Mouse (Mus musculus) neural tube, embryonic 14.5 days (tissue): ENCODE results near the gene Myo3b. TPM values are rescaled to one million over a fixed set of nuclear protein-coding genes. Genes with fewer than 3 reads are reported as not detected.

Experiments used
- ATAC-seq: fragments of 200-750 bp; cut with Nextera tagmentation; 2 replicates; pipeline ENCODE4 v1.8.0; 2017; ENCODE audit warnings: low read depth, mild to moderate bottlenecking, moderate TSS enrichment, moderate library complexity
- H3K27ac ChIP-seq: fragments of 300-500 bp; sonication (generic); 2 replicates; pipeline ENCODE4 v1.5.1; 2014; ENCODE audit warnings: low read depth, mild to moderate bottlenecking, control low read depth, low read length, moderate library complexity, mixed read lengths
- H3K27me3 ChIP-seq: fragments of 300-500 bp; sonication (generic); 2 replicates; pipeline ENCODE4 v1.6.1; 2014; ENCODE audit warnings: low read length; ENCODE audit not compliant: control insufficient read depth, insufficient read depth
- H3K36me3 ChIP-seq: fragments of 300-500 bp; sonication (generic); 2 replicates; pipeline ENCODE4 v1.6.1; 2014; ENCODE audit warnings: low read length, mixed read lengths; ENCODE audit not compliant: control insufficient read depth, insufficient read depth
- H3K4me1 ChIP-seq: fragments of 300-500 bp; sonication (generic); 2 replicates; pipeline ENCODE4 v1.6.1; 2014; ENCODE audit warnings: low read length; ENCODE audit not compliant: control insufficient read depth, insufficient read depth
- H3K4me2 ChIP-seq: fragments of 300-500 bp; sonication (generic); 2 replicates; pipeline ENCODE4 v1.6.1; 2014; ENCODE audit warnings: mild to moderate bottlenecking, low read depth, low read length, control low read depth
- H3K4me3 ChIP-seq: fragments of 300-500 bp; sonication (generic); 2 replicates; pipeline ENCODE4 v1.5.1; 2014; ENCODE audit warnings: low read depth, low read length, control low read depth, mixed read lengths
- H3K9ac ChIP-seq: fragments of 300-500 bp; sonication (generic); replicated peaks from 2 replicates; pipeline ENCODE4 v1.6.1; 2014; ENCODE audit warnings: low read depth, mild to moderate bottlenecking, control low read depth, low read length, mixed read lengths
- H3K9me3 ChIP-seq: fragments of 300-500 bp; sonication (generic); 2 replicates; pipeline ENCODE4 v1.6.1; 2016; ENCODE audit warnings: low read length; ENCODE audit not compliant: control insufficient read depth
- WGBS: fragments of 180-500 bp; shearing (Covaris S2); extraction: QIAGEN DNeasy Blood & Tissue Kit; methylation state at CpG from one replicate; pipeline ENCODE4 v1.1.7; 2014; 5-methylcytosine and 5-hydroxymethylcytosine counted together
- polyA plus RNA-seq: library from polyadenylated mRNA; unstranded; fragments of >200 nt; fragmentation: Nextera tagmentation; extraction: Ambion mirVana; gene quantifications from 2 replicates; pipeline ENCODE4 v1.2.1, GENCODE M21; 2014

Myo3b gene
- polyA plus RNA-seq, 1 experiment from 2014 or later = 0.21 TPM

DNA sequence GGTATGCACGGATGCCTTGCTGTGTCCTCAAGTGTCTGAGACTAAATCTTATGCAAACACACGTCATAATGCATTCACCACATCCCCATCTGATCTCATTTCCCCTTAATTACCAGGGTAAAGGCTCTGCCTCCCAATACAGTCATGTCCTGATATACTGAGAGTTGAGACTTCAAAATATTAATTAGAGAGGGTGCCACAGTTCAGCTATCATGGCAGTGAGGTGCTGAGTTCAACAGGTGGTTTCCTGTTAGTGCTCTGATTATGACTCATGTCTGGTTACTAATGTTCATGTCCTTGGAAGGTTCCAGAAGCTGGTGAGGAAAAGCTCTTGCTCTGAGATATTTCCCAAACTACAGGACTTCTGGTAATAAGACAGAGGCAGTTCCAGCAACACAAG is 52.3 kb downstream of the Myo3b start:
- H3K9ac ChIP-seq = no peak overlapping the region
- H3K4me1 ChIP-seq = no peaks in the 10 kb centered on the region
- H3K9me3 ChIP-seq = no peaks in the 10 kb centered on the region
- ATAC-seq = no peak
- no peak overlapping the region for H3K27ac ChIP-seq
- 74% methylated on average over 2 of the region's 2 CpGs for WGBS
- no peaks in the 10 kb centered on the region for H3K27me3 ChIP-seq
- H3K4me3 ChIP-seq = no peak overlapping the region
- no peak overlapping the region for H3K4me2 ChIP-seq
- no peaks in the 10 kb centered on the region for H3K36me3 ChIP-seq

DNA sequence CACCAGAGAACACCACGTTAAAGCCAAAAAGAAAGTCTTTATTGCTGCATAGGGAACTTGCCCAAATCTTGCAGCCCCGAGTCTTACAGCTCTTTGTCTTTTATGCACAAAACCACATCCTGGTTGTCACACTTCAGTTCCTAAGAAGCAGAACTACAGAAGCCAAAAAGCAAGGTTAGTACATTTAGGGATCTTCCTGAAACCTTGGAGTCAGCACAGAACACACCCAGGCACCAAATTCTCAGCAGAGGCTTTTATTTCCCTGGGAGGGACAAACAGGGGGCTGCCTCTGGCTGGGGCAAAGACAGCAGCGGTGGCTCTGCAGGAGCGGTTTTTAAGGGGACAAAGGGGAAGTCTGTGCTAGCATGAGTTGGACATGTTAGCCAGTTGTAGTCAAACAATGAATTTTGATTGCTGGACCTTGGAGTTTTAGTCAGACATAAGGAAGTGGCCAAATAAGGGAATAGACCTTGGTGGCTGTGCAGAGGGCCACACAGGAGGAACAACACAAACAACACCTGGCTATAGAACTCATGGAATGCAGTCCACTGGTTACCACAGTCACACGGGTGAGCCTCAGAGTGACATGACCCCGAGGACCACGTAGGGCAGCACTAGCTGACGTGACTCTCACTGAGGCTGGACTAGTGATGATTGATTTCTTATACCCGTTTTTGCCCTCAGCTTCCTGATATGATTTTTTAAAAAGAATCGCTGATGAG is 53.0 kb downstream of the Myo3b start:
- Histone ChIP-seq H3K36me3 (no peaks in the 10 kb centered on the region), H3K27me3 (no peaks in the 10 kb centered on the region), H3K4me3 (no peak overlapping the region), H3K9ac (no peak overlapping the region), H3K9me3 (no peaks in the 10 kb centered on the region), H3K4me2 (no peak overlapping the region), H3K27ac (no peak overlapping the region), H3K4me1 (no peaks in the 10 kb centered on the region)
- WGBS = 58% methylated on average over 10 of the region's 10 CpGs
- ATAC-seq = no peak

DNA sequence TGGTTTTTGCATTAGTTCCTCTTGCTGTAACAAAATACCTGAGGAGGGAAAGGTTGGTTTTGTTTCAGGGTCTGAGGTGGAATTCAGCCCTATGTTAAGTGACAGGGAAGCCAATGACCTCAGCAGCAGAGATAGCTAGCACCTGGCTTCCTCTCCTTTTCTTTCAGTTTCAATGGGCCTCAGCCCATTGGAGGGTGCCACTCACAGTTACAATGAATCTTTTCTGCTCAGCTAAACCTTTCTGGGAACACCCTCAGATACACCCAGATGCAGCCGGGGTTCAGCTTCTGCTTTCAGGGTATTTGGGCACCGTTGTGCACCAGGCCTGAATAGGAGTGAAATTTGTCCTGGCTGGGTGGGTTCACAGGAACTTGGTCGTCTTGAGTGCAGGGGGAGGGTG is 53.7 kb downstream of the Myo3b start:
- Histone ChIP-seq H3K9me3 (no peaks in the 10 kb centered on the region), H3K27ac (no peak overlapping the region), H3K36me3 (no peaks in the 10 kb centered on the region), H3K4me3 (no peak overlapping the region), H3K9ac (no peak overlapping the region), H3K27me3 (no peaks in the 10 kb centered on the region), H3K4me2 (no peak overlapping the region), H3K4me1 (no peaks in the 10 kb centered on the region)
- ATAC-seq = no peak
- WGBS = 34% methylated on average over 3 of the region's 3 CpGs

DNA sequence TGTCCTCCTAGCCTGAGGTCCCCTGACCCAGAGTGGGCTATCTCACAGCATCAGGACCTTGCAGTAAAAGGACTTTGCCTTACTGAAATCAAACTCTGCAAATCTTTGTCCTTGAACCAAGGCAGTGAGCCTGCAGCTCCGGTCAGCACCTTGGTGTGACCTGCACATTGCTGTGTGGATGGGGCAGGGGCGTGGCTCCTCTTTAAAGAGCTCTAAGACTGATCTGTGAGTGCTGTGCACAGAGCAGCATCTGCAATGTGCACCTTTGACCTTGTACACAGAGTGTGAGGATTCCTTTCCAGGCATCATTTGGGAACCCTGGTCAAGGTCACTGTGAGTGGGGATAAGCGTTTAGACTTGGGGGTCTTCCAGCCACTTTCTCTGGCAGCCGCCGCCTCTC is 55.5 kb downstream of the Myo3b start:
- Histone ChIP-seq H3K36me3 (no peaks in the 10 kb centered on the region), H3K4me3 (no peak overlapping the region), H3K9me3 (no peaks in the 10 kb centered on the region), H3K9ac (no peak overlapping the region), H3K27me3 (no peaks in the 10 kb centered on the region), H3K4me1 (no peaks in the 10 kb centered on the region), H3K4me2 (no peak overlapping the region), H3K27ac (no peak overlapping the region)
- 80% methylated on average over 5 of the region's 5 CpGs for WGBS
- ATAC-seq = no peak

DNA sequence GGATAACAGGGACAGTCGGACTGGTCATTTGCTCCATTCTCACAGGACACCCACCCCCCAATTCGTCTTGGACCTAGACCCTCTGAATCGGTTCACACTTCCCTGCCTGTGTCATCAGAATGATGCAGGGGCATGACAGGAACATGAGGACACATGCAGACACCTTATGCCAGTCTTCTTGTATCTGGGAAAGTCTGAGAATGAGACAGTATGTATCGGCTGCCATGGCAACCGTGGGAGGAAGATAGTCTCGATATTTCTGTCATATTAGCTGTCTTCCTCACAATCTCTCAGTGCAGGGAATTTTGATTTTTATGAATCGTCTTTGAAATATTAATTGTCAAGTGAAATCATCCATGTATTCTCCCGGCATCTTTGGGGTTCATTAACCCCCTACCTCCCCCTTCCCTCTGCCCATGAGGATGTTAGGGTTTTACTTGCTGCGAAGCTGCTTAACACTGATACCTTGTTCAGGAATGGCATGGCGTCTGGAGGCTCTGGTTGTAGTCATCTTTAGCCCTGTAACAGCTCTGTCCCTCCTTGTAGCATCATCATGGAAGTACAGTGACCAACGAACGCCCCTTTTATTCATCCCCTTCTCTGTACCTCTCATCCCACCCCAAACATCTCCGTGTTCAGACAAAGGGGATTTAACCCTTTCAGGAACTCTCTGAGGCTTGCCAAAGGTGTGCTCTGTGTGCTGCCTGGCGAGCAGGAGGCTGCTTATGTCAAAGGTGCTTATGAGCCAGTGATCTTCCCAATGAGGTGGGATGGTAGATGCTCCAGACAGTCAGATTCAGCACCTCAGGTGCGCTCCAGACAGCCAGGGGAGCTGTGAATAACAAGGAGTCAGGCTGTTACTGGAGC is 58.5 kb downstream of the Myo3b start:
- WGBS = 70% methylated on average over 15 of the region's 15 CpGs
- Histone ChIP-seq H3K9me3 (no peaks in the 10 kb centered on the region), H3K4me2 (no peak overlapping the region), H3K27me3 (no peaks in the 10 kb centered on the region), H3K27ac (no peak overlapping the region; the same call in 1 of the 2 replicates), H3K9ac (no peak overlapping the region), H3K36me3 (no peaks in the 10 kb centered on the region), H3K4me1 (no peaks in the 10 kb centered on the region), H3K4me3 (no peak overlapping the region)
- ATAC-seq = peak; percentile 65; the same call in 1 of the 2 replicates

DNA sequence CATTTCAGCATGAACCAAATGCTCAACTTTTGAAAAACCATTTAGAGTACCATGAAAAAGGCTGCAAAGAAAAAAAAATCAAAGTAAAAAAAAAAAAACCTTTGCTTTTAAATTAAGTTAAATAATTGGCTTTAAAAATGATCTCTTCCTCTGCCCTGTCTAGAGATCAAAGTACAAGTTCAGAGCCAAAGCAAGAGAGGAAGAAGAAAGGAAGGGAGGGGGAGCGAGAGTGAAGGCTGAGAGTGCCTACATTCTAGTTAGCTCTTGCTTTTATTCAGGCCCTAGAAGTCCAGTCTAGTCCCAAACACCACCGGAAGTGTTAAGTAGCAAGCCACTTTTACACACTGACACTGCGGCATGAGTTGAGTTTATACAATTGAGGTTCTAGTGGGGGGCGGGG is 60.5 kb downstream of the Myo3b start:
- 85% methylated on average over 4 of the region's 4 CpGs for WGBS
- Histone ChIP-seq H3K36me3 (no peaks in the 10 kb centered on the region), H3K4me1 (no peaks in the 10 kb centered on the region), H3K4me3 (no peak overlapping the region), H3K4me2 (no peak overlapping the region), H3K27ac (no peak overlapping the region), H3K9me3 (no peaks in the 10 kb centered on the region), H3K27me3 (no peaks in the 10 kb centered on the region), H3K9ac (no peak overlapping the region)
- no peak for ATAC-seq

DNA sequence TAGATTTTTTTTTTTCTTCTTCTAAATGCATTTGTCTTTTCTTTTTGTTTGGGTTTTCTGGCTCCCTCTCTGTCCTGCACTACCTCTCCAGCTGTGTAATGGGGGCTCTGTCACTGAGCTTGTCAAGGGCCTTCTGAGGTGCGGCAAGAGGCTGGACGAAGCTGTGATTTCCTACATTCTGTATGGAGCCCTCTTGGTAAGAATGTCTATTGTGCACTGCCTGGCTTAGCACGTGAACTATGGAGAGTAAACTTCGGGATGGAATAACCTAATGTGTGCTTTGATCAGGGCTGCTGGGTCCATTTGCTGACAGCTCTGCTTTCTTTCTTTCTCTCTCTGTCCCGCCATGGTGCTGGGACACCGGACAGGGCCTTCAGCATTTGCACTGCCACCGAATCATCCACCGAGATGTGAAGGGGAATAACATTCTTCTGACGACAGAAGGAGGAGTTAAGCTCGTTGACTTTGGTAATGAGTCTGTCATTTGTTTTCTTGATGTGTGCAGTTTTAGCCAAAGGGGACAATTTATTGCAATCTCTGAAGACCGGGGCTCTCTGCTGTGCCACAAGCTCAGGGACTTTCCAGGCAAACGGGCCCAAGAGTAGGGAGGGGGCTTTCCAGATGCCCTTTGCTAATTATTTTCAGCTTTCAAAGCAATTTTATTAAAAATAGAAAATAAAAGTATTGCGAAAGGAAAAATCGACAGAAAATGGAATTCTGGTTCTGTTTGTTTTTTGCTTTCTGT is 66.5 kb downstream of the Myo3b start:
- no peak overlapping the region for H3K9ac ChIP-seq
- WGBS = 33% methylated on average over 14 of the region's 14 CpGs
- no peaks in the 10 kb centered on the region for H3K9me3 ChIP-seq
- no peak overlapping the region for H3K4me2 ChIP-seq
- H3K36me3 ChIP-seq = no peaks in the 10 kb centered on the region
- H3K27me3 ChIP-seq = no peaks in the 10 kb centered on the region
- no peak overlapping the region for H3K4me3 ChIP-seq
- H3K27ac ChIP-seq = peak overlapping the region; percentile 66
- ATAC-seq = no peak
- 0 out of 2 replicates have a peak, but pooled peaks cover 5% of the 10 kb centered on the region for H3K4me1 ChIP-seq

DNA sequence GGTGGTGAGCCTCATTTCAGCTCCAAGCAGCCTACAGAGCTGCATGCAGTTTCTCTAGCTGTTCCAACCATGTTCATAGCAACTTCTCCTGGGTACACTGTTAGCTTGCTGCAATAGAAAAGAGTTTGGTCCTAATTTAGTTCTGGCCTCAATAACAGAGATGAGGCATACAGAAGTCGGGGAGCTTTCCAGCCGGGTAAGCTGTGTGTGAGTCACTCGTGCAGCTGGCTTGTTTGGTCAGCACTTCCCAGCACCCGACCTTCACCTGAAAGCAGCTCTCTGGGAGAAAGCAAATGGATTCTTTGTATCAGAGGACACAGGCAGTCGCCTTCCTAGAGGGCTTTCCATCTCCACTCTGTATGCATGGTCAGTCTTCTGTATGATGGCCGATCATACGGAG is 70.1 kb downstream of the Myo3b start:
- H3K27ac ChIP-seq = no peak overlapping the region
- peaks cover 10% of the 10 kb centered on the region; the same call in 1 of the 2 replicates for H3K4me1 ChIP-seq
- no peaks in the 10 kb centered on the region for H3K9me3 ChIP-seq
- WGBS = 69% methylated on average over 7 of the region's 7 CpGs
- H3K4me3 ChIP-seq = no peak overlapping the region
- H3K36me3 ChIP-seq = no peaks in the 10 kb centered on the region
- no peak overlapping the region for H3K4me2 ChIP-seq
- ATAC-seq = no peak
- no peak overlapping the region for H3K9ac ChIP-seq
- no peaks in the 10 kb centered on the region for H3K27me3 ChIP-seq
